Mouse (Mus musculus) thymus, postnatal 25 days (tissue): ENCODE measurements around the gene Hykk.
A peak's percentile ranks its signal among the peaks of the same experiment; 100 is the strongest.
"Not testable (repeated sequence)": the region's sequence is repeated elsewhere in the genome, so short reads cannot be mapped to it uniquely, and the experiment has no call there.

Experiments
- DNase-seq: peaks from one replicate; pipeline ENCODE4 v3.0.0; 2022

Gene Hykk

DNA sequence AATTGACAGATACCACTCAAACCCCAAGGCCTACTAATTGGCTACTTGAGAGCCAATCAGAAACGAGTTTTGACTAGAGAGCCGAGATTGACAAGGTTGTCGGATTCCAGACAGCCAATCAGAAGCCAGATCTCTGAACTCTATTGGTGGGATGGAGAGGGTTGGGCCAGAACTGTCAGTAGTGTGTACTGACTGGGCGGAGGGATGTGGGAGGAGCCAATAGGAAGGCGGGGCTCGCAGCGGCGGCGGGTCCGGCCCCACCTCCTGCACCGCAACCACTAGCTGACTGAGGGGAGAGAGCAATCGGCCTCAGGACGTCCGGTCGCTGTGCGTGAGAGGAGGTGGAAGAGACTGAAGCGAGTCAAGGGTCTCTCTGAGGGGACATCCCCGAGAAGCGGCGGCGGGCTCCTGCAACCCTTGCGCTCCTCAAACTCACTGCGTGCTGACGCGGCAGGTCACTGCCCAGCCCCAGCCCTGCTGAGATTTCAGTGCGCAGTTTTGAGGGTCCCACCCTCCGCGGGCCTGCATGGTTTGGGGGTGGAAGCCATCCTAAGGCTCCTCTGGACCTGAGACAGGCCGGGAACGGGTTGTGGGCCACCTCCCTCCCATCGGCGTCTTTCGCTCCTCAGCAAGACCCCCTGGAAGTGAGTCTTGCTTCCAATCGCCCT is at the start of gene Hykk:
Hykk (plus strand) TSS at position 274 of the 668 bp plus-strand sequence.
- DNase-seq, result peak; percentile 78

DNA sequence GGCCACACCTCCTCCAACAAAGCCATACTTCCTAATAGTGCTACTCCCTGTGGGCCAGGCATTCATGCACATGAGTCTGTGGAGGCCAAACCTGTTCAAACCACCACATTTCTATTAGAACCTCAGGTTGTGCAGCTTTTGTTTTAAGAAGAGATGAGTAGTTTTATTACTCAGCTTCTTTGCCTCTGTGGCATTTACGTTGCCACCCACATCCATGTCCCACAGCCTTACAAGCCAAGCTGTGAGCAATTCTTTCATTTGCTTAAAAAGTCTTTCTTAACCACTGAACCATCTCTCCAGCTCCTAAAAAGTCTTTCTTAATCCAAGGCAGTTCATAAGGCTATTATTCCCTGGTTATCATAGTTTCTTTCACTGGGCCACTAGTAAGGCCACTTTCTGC is 38.3 kb upstream of the Hykk start:
- DNase-seq, result no peak

DNA sequence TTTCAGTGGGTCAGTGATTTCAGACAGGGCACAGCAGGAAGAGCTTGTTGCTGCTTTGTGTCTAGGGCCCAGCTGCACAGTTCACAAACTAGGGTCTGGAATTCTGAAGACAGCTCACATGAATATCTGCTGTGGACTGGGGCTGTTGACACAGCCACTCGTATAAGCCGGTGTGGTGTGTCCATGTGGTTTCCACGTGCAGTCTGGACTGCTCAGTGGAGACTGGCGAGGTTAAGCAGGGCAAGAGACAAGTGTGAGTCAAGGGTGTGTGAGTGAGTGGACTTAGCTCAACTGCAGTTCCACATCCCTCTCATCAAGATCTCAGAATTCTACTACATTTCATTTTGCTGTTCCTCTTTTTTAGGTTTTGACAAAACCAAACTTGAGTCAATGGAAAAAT is 25.0 kb upstream of the Hykk start:
- DNase-seq, result no peak

DNA sequence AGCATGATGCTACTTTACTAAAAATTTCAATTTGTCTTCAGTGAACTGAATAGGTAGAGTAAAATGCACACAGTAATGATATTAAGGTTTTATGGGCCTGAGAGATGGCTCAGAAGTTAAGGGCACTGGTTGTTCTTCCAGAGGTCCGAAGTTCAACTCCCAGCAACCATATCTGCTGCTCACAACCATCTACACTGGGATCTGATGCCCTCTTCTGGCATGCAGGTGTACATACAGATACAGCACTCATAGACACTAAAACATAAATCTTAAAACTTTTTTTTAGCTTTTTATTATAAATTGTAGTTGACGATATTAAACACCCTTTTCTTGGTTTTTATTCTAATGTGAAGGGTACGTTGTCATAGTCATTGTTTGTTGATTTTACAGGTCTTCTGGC is 20.0 kb upstream of the Hykk start:
- no peak for DNase-seq

DNA sequence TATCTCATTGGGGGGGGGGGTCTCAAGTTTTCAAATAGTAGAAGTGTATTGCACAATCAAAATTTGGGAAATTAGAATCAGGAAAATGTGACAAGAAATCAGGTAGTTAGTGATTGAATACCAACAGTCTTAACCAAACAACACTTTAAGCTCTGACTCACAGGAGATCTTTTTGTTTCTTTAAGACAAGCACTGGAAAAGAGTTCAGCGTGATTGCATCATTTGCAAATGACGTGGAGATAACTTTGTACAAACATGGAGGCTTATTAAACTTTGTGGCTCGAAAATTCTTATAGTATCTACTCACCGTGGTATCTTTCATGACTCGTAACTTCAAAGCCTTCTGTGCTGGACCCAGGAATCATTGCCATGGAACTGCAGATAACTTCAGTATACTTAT is 7.6 kb upstream of the Hykk start:
- DNase-seq, result no peak

DNA sequence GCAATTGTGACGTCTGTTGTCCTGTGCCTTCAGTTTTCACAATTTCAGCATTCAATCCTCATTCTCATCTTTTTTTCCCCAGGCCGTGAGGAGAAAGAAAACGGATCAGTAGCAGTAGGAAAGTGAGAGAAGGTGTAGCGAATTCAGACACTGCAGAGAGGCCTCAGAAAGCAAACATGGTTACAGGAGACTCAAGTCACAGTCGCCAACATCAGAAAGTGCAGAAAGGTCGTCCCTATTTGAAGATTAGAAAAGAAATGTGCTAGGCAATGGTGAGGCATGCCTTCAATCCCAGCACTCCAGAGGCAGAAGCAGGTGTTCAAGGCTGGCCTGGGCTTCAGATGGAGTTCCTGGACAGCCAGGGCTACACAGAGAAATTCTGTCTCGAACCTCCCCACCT is 1.5 kb upstream of the Hykk start:
- DNase-seq, result no peak

DNA sequence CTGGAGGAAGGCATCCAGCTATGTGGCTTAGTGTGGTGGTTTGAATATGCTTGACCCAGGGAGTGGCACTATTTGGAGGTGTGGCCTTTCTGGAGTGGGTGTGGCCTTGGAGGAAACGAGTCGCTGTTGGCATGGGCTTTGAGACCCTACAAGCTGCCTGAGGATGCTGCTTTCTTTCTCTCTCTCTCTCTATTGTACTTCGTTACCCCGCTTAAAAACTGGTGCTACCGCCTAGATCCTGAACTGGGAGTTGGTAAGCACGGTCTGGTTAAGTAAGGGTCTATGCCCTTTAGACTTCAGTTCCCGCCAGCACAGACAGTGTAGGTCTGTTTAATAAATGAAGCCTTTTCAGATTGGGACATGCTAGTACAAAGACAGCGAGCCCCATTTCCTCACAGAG is 682 bp upstream of the Hykk start:
- DNase-seq, result no peak

DNA sequence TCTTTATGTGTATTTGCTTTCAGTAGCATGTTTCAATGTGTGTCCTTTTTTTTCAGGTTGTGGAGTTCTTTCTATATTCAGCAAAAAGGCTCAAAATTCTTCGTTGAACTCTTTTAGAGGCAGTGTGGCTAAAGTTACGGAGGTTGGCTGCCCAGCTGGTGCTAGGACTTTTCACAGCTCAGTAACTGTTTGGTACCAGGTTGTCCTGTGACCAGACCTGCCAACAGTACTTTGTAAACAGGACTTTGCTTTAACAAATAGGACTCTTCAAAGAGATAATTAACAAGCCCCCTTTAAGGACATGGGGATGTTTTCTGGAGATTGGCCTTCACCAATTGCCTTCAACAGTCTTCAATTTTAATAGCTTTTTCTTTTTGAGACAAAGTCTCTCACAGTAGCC is 1.1 kb downstream of the Hykk start:
- DNase-seq, result no peak

DNA sequence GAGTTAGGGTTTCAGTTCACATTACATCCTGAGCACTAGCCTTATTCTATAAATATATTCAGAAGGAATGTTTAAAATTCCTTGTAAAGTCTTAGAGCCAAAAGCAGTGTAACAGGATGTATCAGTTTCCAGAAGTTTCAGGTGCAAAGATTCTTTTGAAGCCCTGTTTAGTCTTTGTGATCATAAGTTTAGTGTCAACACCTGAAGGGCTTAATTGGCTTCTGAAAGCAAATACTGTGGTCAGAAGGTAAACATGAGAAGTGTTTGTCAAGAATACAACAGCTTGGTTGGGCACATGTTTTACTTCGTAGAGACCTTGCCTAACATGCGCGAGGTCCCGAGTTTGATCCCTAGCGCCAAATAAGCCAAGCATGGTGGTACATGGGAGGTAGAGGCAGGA is 1.7 kb downstream of the Hykk start:
- DNase-seq, result no peak

DNA sequence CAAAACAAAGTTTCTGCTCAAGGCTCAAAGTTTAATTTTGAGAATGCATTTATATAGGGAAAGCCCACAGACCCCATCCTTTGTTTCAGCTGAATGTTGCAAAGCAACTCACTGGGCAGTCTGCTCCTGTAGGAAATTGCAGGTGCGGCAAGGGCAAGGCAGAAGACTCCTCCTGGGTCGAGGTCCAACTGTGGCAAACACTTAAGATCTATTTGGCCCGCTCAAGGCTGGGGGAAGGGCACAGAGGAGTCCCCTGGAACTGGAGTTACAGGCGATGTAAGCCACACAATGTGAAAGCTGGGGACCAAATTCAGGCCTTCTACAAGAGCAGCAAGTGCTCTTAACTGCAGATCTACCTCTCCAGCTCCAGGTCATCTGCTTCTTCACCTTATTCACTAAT is 2.9 kb downstream of the Hykk start:
- no peak for DNase-seq

DNA sequence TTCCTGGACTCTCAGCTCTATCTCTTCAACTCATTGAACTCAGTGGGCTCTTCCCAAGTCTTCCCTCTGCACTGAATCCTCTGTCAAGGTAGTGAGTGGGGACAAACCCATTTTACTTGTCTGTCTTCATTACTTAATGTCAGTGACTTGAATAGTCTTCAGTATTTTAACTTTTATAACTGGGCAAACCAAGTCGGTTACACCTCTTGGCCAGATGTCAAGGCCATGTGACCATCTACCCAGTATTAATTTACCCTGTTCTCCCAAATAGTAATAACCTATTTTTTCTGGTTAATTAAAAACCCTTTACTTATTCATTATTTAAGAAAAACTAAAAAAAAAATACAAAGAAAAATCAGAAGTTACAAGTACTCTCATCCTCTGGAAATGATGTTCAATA is 13.7 kb downstream of the Hykk start:
- DNase-seq, result no peak

DNA sequence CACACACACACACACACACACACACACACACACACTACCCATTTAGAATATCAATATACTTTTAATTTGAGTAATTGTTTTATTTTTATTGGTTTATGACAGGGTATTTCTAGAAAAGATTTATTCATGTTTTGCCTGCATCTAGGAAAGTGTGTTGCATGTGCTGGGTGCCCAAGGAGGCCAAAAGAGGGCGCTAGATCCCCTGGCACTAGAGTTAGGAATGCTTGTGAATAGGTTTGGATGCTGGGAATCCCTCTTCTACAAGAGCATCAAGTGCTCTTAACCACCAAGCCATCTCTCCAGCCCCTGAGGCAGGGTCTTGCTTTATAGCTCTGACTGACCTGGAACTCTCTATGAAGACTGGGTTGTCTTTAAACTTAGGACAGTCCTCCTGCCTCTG is 14.7 kb downstream of the Hykk start:
- no peak for DNase-seq

DNA sequence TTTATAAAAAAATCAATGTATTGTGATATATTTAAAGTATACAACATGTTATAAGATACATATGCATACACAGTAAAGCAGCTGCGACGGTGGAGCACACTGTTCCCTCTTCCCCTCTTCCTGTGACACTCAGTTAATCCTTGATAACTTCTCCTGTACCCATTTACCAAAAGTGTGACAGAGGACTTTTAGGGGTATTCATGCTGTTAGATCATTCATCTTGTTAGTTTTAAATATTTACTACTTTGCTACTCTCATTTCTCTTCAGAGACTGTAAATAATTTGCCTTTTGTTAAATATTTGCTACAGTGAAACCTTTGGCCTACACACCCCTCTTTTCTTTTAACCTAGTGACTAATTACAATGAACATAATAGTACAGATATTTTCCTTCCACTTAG is 15.3 kb downstream of the Hykk start:
- DNase-seq, result no peak

DNA sequence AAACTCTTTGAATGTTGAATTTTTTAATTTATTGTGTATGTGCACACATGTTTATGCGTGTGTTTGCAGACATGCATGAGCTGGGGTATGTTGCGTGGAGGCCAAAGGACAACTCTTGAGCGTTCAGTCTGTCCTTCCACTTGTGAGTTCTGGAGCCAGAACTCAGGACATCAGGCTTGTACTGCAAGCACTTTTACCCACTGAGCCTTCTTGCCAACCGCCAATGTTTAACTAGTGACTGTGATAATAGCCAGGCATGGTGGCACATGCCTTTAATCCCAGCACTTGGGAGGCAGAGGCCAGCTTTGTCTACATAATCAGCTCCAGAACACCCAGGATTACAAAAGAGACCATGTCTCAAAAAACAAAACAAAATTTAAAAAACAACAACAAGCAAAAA is 25.0 kb downstream of the Hykk start:
- DNase-seq, result no peak

DNA sequence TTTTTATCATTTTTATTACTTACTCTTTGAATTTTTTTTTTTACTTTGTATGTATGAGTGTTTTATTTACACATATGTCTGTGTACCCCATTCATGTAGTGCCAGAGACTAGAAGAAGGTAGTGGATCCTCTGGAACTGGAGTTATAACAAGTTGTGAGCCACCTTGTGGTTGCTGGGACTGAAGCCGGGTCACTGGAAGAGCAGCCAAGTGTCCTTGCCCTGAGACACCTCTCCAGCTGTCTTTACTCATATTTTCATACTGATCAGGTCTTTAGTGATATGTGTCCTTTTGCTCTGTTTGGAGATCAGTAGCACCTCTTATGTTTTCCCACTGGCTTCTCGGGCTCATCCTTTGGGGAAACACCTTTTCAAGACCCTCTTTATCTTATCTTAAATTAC is 27.4 kb downstream of the Hykk start:
- no peak for DNase-seq

DNA sequence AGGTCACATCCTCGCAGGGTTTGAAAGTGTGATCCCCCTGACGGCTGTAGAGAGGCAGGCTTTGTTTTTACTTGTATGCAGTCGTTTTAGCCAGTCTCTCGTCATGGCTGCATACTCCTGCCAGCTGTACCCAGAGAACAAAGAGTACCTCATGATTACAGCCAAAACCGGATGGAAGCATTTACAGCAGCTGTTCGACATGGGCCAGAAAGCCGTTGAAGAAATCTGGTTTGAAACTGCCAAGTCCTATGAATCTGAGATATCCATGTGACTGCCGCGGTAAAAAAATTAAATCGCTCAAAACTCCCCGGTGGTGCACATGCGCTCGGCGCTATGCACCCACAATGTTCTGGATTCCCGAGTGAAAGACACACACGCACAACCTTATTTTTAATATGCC is 29.2 kb downstream of the Hykk start:
- DNase-seq, result no peak

DNA sequence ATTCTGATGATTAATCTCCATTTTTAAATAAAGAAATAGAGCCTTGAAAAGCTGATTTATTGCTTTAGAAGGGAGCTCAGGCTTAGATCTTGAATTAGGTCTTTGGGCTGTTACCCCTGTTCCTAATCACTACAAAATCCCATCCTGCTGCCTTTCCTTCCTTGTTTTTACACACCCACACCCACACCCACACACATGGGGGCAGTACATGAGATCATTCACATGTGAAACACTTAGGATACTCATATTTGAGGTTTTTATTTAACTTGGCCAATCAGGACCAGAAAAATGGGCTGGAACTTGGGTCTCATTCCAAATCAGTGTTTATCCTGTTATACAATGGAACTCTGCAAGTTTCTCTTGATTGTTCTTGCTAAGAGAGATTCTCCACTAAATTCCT is 32.4 kb downstream of the Hykk start:
- no peak for DNase-seq

DNA sequence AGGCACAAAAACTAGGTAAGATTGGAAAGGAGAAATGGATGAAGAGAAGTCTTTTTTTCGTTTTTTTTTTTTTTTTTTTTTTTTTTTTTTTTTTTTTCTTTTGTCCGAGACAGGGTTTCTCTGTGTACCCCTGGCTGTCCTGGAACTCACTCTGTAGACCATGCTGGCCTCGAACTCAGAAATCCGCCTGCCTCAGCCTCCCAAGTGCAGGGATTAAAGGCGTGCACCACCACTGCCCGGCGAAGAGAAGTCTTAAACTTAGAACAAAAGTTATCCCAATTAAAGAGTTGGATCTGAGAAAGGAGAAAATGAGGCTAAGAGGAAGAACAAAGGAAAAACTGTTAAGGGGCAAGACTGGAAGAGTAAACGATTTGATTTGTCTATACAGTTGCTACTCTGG is 33.1 kb downstream of the Hykk start:
- not testable (repeated sequence) for DNase-seq

DNA sequence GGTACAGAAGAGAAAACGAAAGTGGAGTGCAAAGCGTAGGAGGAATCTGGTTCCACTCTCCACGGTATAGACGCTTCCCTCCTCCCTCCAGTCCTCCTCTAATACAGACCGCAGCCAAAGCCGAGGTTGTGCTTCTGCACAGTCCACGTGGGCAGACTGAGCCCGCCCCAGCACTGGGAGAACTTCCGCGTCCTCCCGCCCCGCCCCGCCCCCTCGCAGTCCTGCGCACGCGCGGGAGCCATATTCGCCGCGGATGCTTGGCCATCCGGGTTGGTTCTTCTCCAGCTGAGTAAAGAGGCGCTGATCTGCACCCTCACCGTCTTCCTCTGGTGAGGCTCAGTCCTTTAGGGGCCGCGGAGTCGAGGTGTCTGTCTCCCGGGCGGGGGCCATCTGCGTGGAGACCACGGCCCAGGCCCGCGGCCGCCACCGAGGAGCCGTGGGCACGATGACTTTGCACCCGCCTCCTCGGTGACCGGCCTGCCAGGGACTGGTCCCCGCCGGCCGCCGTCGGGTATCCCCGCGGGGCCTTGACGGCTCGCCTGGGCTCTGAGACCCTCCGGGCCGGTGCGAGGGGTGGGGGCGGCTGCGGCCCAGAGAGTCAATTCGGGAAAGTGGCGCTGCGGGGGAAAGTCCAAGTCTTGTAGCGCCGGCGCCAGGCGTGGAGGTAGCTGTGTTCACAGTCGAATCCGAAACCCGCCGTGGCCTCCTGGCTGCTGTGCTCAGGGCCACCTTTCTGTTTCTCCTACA is 33.7 kb downstream of the Hykk start, which contains the start of the genes Psma4 and AY074887:
Psma4 (plus strand) TSS at position 216 of the 747 bp plus-strand sequence.
AY074887 (minus strand) TSS at position 424 of the 747 bp plus-strand sequence.
- peak; percentile 91 for DNase-seq

DNA sequence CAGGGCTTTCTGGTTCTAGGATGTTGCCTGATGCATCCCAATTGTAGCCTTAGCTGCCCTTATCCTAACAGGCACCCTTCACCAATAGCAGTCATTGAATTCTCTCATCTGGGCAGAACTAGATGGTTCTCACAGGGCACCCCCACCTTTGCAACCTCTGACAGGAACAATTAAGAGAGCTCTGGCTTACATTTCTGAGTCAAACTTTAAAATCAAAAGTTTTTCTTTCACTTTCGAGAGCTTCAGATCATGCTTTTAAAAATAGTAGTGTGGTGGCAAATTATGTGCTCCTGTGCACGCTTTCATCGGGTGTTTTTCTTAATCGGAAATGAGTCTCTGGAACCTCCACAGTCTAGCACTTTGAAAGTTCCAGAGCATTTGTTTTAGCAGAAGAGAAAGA is 44.0 kb downstream of the Hykk start:
- no peak for DNase-seq

DNA sequence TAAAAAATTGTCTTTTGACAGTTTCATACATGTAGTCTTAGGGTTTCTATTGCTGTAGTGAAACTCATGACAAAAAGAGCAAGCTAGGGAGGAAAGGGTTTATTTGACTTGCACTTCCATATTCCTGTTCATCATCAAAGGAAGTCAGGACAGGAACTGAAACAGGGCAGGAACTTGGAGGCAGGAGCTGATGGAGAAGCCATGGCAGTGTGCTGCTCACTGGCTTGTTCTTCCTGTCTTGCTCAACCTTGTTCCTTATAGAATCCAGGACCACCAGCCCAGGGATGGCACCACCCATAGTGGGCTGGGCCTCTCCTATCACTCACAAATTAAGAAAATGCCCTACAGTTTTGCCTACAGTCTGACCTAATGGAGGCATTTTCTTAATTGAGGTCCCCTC is 46.6 kb downstream of the Hykk start:
- DNase-seq, result no peak

DNA sequence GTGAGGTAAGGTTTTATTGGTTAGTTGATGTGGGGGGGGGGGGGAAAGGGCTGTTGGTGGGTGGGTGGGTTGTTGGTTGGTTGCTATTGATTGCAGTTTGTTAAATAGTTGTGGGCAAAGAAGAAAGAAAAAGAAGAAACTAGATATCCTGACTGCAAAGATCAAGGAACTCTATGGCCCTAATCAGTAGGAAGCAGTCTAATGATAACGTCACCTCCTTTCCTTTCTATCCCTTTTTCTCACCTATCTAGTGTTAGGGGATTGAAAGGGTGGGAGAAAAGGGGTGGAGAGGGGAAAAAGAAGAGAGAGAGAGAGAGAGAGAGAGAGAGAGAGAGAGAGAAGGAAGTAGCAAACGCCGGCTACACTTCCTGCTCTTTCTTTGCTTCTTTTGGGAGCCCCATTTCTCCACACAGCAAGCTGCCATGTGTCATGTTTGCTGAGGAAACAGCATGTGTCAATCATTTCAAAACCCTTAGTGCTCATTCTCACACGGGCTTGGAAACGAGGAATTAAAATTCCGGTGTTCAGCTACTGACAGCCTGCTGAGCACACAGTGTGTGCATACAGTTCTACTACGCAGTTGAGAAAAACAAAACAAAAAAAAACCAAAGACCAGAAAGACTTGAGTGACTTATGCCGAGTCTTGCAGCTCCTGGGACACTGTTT is 53.0 kb downstream of the Hykk start:
- DNase-seq, result no peak

DNA sequence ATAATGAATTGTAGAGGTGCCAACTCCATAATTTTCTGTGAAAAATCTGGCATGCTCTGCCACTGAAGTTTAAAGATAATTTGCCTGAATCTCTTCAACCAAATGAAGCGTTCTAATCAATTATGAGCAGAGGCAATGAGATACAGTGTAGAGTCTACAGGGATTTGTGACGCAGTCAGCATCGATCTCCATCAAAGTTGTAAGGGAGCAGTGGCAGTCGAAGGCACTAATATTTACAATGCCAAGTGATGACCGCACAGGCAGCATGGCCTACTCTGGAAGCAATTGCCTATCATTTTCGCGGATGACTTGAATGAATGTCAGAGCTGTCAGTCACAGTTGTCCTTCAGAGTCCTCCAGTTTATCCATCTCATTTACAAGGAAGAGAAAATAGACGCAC is 63.6 kb downstream of the Hykk start, which contains the start of gene Chrna5:
Chrna5 (plus strand) TSS at position 207 of the 400 bp plus-strand sequence.
- DNase-seq, result no peak
